Mouse (Mus musculus) midbrain, embryonic 10.5 days (tissue): ENCODE measurements at regions not wholly inside any gene's neighbourhood (a gene's known extent, or its start where the extent isn't known, plus 50 kb on each side); places are given as distances from the start of the nearest gene placed in this dataset.
"Not testable (repeated sequence)": the region's sequence is repeated elsewhere in the genome, so short reads cannot be mapped to it uniquely, and the experiment has no call there.

Experiments
- DNase-seq: peaks from one replicate; pipeline ENCODE4 v3.0.0-alpha.2; 2017; ENCODE audit warnings: low spot score
- H3K27ac ChIP-seq: fragments of 300-500 bp; sonication (generic); replicated peaks from 2 replicates; pipeline ENCODE4 v1.5.1; 2016; ENCODE audit warnings: mild to moderate bottlenecking
- H3K27me3 ChIP-seq: fragments of 300-500 bp; sonication (generic); 2 replicates; pipeline ENCODE4 v1.6.1; 2016; ENCODE audit warnings: low read depth, mild to moderate bottlenecking; ENCODE audit not compliant: poor library complexity, severe bottlenecking
- H3K36me3 ChIP-seq: fragments of 300-500 bp; sonication (generic); 2 replicates; pipeline ENCODE4 v1.6.1; 2016; ENCODE audit warnings: mild to moderate bottlenecking, moderate library complexity
- H3K4me1 ChIP-seq: fragments of 300-500 bp; sonication (generic); 2 replicates; pipeline ENCODE4 v1.6.1; 2016
- H3K4me3 ChIP-seq: fragments of 300-500 bp; sonication (generic); 2 replicates; pipeline ENCODE4 v1.5.1; 2016; ENCODE audit warnings: mild to moderate bottlenecking, moderate library complexity
- H3K9me3 ChIP-seq: fragments of 300-500 bp; sonication (generic); replicated peaks from 2 replicates; pipeline ENCODE4 v1.6.1; 2016; ENCODE audit warnings: mild to moderate bottlenecking
- WGBS: fragments of 180-500 bp; shearing (Covaris S2); methylation state at CpG from one replicate; pipeline ENCODE4 v1.1.7; 2016; 5-methylcytosine and 5-hydroxymethylcytosine counted together

DNA sequence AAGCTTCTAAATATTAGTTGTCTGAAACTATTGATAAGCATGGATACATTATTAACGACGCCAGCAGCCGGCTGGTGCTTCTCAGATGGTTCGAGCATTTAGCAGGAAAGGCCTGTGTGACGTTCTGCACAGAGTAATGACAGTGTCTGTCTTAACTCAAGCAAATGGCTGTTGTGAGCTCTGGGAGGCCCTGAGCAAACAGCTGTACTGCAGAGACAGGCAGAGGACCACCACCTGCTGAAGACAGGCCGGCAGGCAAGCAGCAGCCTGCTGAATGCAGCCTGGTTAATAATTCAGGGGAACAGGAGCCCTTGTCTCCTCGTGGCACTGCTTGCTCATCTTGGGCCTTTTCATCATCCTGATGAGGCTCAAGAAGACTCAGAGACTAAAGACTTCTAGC, 105.8 kb upstream of the Ttc29 start:
- H3K9me3 ChIP-seq: no peaks in the 10 kb centered on the region

GRCm38 (mm10) chr8:78110003-78110649, 103.0 kb upstream of the Ttc29 start:
- no peaks in the 10 kb centered on the region for H3K27me3 ChIP-seq
- no peaks in the 10 kb centered on the region for H3K4me1 ChIP-seq
- no peak for DNase-seq
- H3K9me3 ChIP-seq: no peaks in the 10 kb centered on the region
- H3K27ac ChIP-seq: no peak overlapping the region
- WGBS: 81% methylated on average over 3 of the region's 3 CpGs
- no peaks in the 10 kb centered on the region for H3K36me3 ChIP-seq
- no peak overlapping the region for H3K4me3 ChIP-seq

More for the DNA sequence above, 105.8 kb upstream of the Ttc29 start:
- H3K36me3 ChIP-seq: no peaks in the 10 kb centered on the region
- no peaks in the 10 kb centered on the region for H3K4me1 ChIP-seq
- WGBS: 83% methylated on average over 7 of the region's 7 CpGs
- no peak for DNase-seq
- no peak overlapping the region for H3K4me3 ChIP-seq
- no peaks in the 10 kb centered on the region for H3K27me3 ChIP-seq
- H3K27ac ChIP-seq: no peak overlapping the region

- no peaks in the 10 kb centered on the region for H3K36me3 ChIP-seq
- DNase-seq: no peak
- H3K27me3 ChIP-seq: no peaks in the 10 kb centered on the region
- WGBS: 61% methylated on average over 12 of the region's 12 CpGs
- no peaks in the 10 kb centered on the region for H3K9me3 ChIP-seq
- H3K4me1 ChIP-seq: peaks cover 2% of the 10 kb centered on the region; the same call in 1 of the 2 replicates
- H3K4me3 ChIP-seq: no peak overlapping the region
- H3K27ac ChIP-seq: no peak overlapping the region
Observed at GRCm38 (mm10) chr8:78113105-78113504, 100.0 kb upstream of the Ttc29 start.

- H3K36me3 ChIP-seq: no peaks in the 10 kb centered on the region
- peaks cover 3% of the 10 kb centered on the region; the same call in 1 of the 2 replicates for H3K4me1 ChIP-seq
- no peak overlapping the region for H3K27ac ChIP-seq
- H3K9me3 ChIP-seq: no peaks in the 10 kb centered on the region
- no peak overlapping the region for H3K4me3 ChIP-seq
- 24% methylated on average over 4 of the region's 4 CpGs for WGBS
- H3K27me3 ChIP-seq: no peaks in the 10 kb centered on the region
- DNase-seq: no peak
Observed at GRCm38 (mm10) chr8:78114512-78114911, 98.6 kb upstream of the Ttc29 start.

- H3K27ac ChIP-seq: no peak overlapping the region
- H3K27me3 ChIP-seq: no peaks in the 10 kb centered on the region
- H3K9me3 ChIP-seq: no peaks in the 10 kb centered on the region
- H3K4me1 ChIP-seq: peaks cover 10% of the 10 kb centered on the region; the same call in 1 of the 2 replicates
- DNase-seq: no peak
- H3K36me3 ChIP-seq: no peaks in the 10 kb centered on the region
- H3K4me3 ChIP-seq: no peak overlapping the region
Observed at GRCm38 (mm10) chr8:78117191-78117590, 95.9 kb upstream of the Ttc29 start.

GRCm38 (mm10) chr8:78118493-78118892, 94.6 kb upstream of the Ttc29 start:
- Histone ChIP-seq H3K4me1 (peaks cover 10% of the 10 kb centered on the region; the same call in 1 of the 2 replicates), H3K4me3 (no peak overlapping the region), H3K9me3 (no peaks in the 10 kb centered on the region), H3K27me3 (no peaks in the 10 kb centered on the region), H3K36me3 (no peaks in the 10 kb centered on the region), H3K27ac (no peak overlapping the region)
- DNase-seq: no peak
- 95% methylated on average over 9 of the region's 9 CpGs for WGBS

DNA sequence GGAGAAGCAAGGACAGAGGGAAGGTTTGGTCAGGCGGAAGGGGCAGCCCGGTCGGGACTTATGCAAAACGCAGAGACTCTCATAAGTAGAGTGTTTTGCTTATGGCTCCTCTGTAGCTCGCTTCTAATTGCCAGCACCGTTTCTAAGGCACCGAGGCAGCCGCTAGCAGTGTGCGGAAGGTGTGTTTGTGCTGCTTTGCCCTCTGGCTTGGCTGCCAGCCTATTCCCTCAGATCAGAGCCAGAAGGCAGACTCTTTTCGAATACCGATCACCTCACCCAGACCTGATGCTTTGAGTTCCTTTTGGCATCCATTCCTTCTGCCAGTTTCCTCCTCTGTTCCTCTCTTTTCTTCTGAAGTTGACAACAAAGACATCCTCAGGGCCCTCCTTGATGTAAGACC, 93.4 kb upstream of the Ttc29 start:
- Histone ChIP-seq H3K9me3 (no peaks in the 10 kb centered on the region), H3K4me3 (no peak overlapping the region), H3K36me3 (no peaks in the 10 kb centered on the region), H3K27me3 (no peaks in the 10 kb centered on the region), H3K27ac (no peak overlapping the region), H3K4me1 (peaks cover 10% of the 10 kb centered on the region; the same call in 1 of the 2 replicates)
- 81% methylated on average over 11 of the region's 11 CpGs for WGBS
- no peak for DNase-seq

- H3K4me3 ChIP-seq: no peak overlapping the region
- H3K27ac ChIP-seq: no peak overlapping the region
- peak; percentile 37 for DNase-seq
- no peaks in the 10 kb centered on the region for H3K9me3 ChIP-seq
- no peaks in the 10 kb centered on the region for H3K36me3 ChIP-seq
- H3K4me1 ChIP-seq: peaks cover 8% of the 10 kb centered on the region; the same call in 1 of the 2 replicates
- H3K27me3 ChIP-seq: no peaks in the 10 kb centered on the region
- 56% methylated on average over 5 of the region's 5 CpGs for WGBS
Observed at GRCm38 (mm10) chr8:78124248-78124647, 88.8 kb upstream of the Ttc29 start.

DNA sequence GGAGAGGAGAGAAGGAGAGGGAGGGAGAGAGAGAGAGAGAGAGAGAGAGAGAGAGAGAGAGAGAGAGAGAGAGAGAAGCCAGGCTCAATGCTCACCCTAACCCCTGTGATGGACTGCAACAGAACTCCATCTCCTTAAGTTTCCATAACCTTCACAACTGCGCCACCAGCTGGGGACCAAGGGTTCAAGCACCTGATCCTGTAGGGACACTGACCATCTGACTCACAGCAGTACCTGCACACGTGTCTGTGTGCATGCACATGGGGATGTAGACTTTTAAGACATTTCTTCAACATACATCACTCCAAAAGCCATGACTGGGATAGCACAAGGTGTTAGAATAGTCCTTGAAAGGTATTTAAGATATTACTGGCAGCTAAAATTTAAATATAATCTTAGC, 85.2 kb upstream of the Ttc29 start:
- no peaks in the 10 kb centered on the region for H3K4me1 ChIP-seq
- no peaks in the 10 kb centered on the region for H3K27me3 ChIP-seq
- no peaks in the 10 kb centered on the region for H3K36me3 ChIP-seq
- WGBS: 21% methylated on average over 2 of the region's 2 CpGs
- no peak overlapping the region for H3K4me3 ChIP-seq
- H3K9me3 ChIP-seq: no peaks in the 10 kb centered on the region
- H3K27ac ChIP-seq: no peak overlapping the region
- peak; percentile 24 for DNase-seq

DNA sequence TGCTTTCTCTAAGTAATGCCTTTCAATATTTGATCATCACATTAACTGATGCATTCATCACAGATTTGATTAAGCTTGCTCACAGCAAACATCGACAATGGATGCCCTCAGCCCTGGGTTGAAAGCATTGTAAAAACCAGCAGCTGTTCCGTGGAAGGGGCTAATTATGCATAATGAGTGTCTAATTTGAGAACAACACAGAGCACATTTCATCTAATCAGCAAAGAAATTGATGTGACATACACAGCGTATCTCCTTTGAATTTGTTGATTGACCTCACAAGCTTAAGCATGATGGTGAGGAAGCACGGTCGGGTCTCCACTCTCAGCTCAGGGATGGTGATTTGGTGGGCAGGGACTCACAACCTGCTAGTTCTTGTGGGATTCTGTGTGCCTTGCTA, 84.0 kb upstream of the Ttc29 start:
- H3K36me3 ChIP-seq: no peaks in the 10 kb centered on the region
- no peaks in the 10 kb centered on the region for H3K9me3 ChIP-seq
- H3K27me3 ChIP-seq: no peaks in the 10 kb centered on the region
- DNase-seq: no peak
- no peak overlapping the region for H3K4me3 ChIP-seq
- no peaks in the 10 kb centered on the region for H3K4me1 ChIP-seq
- 70% methylated on average over 5 of the region's 5 CpGs for WGBS
- H3K27ac ChIP-seq: no peak overlapping the region

GRCm38 (mm10) chr8:78139514-78139913, 73.6 kb upstream of the Ttc29 start:
- H3K36me3 ChIP-seq, DNase-seq, H3K4me3 ChIP-seq, H3K9me3 ChIP-seq, H3K27ac ChIP-seq, H3K4me1 ChIP-seq: not testable (repeated sequence)
- peaks cover 10% of the 10 kb centered on the region; the same call in 1 of the 2 replicates for H3K27me3 ChIP-seq
- WGBS: 45% methylated on average over 14 of the region's 15 CpGs

DNA sequence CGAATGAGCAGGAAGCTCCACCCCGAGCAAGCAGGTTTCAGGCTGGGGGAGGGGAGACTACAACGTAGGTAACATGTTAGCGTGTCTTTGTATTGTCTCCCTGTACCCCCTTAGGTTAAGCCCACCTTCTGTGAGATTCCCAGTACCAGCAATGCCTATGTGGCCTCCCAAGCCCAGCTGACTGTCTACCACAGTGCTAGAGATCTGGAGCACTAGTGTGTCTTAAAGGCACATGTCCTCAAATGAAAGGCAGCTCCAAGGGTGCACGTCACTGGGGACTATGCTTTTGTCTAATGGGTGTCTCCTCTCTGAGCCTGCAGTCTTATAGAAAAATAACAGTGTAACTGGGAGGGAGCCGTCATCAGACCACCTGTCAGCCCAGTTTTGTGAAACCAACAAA, 65.9 kb upstream of the Ttc29 start:
- H3K36me3 ChIP-seq: no peaks in the 10 kb centered on the region
- DNase-seq: no peak
- no peaks in the 10 kb centered on the region for H3K9me3 ChIP-seq
- H3K4me1 ChIP-seq: no peaks in the 10 kb centered on the region
- H3K27ac ChIP-seq: peak overlapping the region; percentile 6; the same call in 1 of the 2 replicates
- WGBS: 83% methylated on average over 6 of the region's 6 CpGs
- H3K27me3 ChIP-seq: no peaks in the 10 kb centered on the region
- no peak overlapping the region for H3K4me3 ChIP-seq

DNA sequence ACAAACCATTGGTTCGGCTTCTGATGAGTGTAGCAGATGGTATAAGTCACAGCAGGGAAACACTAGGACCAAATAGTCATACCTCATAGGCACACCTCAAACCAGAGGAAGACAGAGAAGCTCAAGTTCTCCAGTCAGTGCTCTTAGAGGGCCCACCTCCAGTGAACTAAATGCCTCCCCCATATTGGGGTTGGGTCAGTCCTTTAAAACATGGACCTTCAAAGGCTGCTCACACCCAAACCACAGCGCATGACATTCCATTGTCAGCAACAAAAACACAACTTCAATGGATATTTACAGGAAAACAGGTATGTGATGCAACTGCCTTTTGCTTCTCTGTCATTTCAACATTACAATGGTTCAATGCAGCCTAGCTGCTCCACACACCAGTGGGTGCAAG, 65.1 kb upstream of the Ttc29 start:
- Histone ChIP-seq H3K27ac (no peak overlapping the region), H3K4me1 (0 out of 2 replicates have a peak, but pooled peaks cover 4% of the 10 kb centered on the region), H3K36me3 (no peaks in the 10 kb centered on the region), H3K27me3 (no peaks in the 10 kb centered on the region), H3K4me3 (no peak overlapping the region), H3K9me3 (no peaks in the 10 kb centered on the region)
- WGBS: 93% methylated on average over 2 of the region's 2 CpGs
- DNase-seq: no peak

- H3K4me1 ChIP-seq: peaks cover 13% of the 10 kb centered on the region
- 39% methylated on average over 8 of the region's 8 CpGs for WGBS
- H3K27ac ChIP-seq: no peak overlapping the region
- H3K4me3 ChIP-seq: no peak overlapping the region
- no peaks in the 10 kb centered on the region for H3K36me3 ChIP-seq
- H3K9me3 ChIP-seq: no peaks in the 10 kb centered on the region
- no peaks in the 10 kb centered on the region for H3K27me3 ChIP-seq
- no peak for DNase-seq
Observed at GRCm38 (mm10) chr8:78154873-78155272, 58.2 kb upstream of the Ttc29 start.
